Comparison of ENCODE assay signal across 20 mouse cellular contexts in the genomic region with DNA sequence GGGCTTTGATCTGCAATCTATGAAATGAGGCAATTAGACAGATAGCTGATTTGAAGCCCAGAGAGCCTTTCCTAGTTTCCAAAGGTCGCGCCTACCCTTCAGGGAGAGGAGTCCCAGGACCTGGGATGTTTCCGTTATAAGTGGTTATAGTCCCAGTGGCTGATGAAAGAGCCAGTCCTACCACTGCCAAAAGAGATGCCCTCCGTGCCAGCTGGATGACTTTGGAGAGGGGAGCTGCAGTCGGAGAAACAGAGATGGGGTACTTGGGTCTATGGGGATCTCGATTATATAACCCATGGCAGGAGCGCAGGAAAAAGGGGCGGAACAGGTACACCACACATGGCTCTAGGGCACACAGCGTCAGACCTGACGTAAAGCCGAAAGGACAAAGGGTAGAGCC. TPM values are rescaled to one million over a fixed set of nuclear protein-coding genes. Genes with fewer than 3 reads are reported as not detected.
DNase-seq lines count a peak whose midpoint lies in the region; ATAC-seq and TF ChIP-seq lines count a peak whose summit lies in the region.
"Had no signal": no experiment of that assay in that cellular context is flagged by ENCODE, and none has a peak within 500 bp of the region (broad histone marks: within the 10 kb centered on the region; RNA-seq: fewer than 3 reads in every experiment).

No protein-coding gene starts in this region.

- no peak for TF ChIP-seq CTCF in intestine, postnatal 0 days (IDR thresholded peaks at IDR 0.05; ENCODE audit: low read depth)

- no peak overlapping the region for H3K4me2 ChIP-seq in heart, embryonic 11.5 days
- H3K4me2 ChIP-seq in kidney, embryonic 15.5 days, result no peak overlapping the region
- H3K4me2 ChIP-seq in intestine, postnatal 0 days (replicated peaks; ENCODE audit: low read depth), result no peak overlapping the region
- H3K4me2 ChIP-seq: forebrain, embryonic 13.5 days; heart, embryonic 15.5 days had no signal

- H3K4me3 ChIP-seq in heart, embryonic 11.5 days (ENCODE audit: low read depth, low read length), result no peak overlapping the region
- no peak overlapping the region for H3K4me3 ChIP-seq in kidney, embryonic 15.5 days (replicated peaks)
- H3K4me3 ChIP-seq in embryonic facial prominence, embryonic 10.5 days, result no peak overlapping the region
- H3K4me3 ChIP-seq in intestine, postnatal 0 days (ENCODE audit: low read depth, low read length), result no peak overlapping the region
- H3K4me3 ChIP-seq: forebrain, embryonic 13.5 days; heart, embryonic 15.5 days; left cerebral cortex, adult 2 months; limb, embryonic 10.5 days; myocyte had no signal

- no peaks in the 10 kb centered on the region for H3K36me3 ChIP-seq in heart, embryonic 11.5 days (ENCODE audit: control insufficient read depth, insufficient read depth, low read length)
- no peaks in the 10 kb centered on the region for H3K36me3 ChIP-seq in kidney, embryonic 15.5 days
- H3K36me3 ChIP-seq in embryonic facial prominence, embryonic 10.5 days (replicated peaks), result 0 out of 2 replicates have a peak, but pooled peaks cover 3% of the 10 kb centered on the region
- H3K36me3 ChIP-seq in intestine, postnatal 0 days (ENCODE audit: control insufficient read depth, insufficient read depth), result peaks cover 58% of the 10 kb centered on the region
- H3K36me3 ChIP-seq: heart, embryonic 15.5 days; limb, embryonic 10.5 days had no signal

- H3K9me3 ChIP-seq in heart, embryonic 11.5 days (replicated peaks; ENCODE audit: control insufficient read depth, low read length), result no peaks in the 10 kb centered on the region
- H3K9me3 ChIP-seq in kidney, embryonic 15.5 days (replicated peaks), result no peaks in the 10 kb centered on the region
- no peaks in the 10 kb centered on the region for H3K9me3 ChIP-seq in embryonic facial prominence, embryonic 10.5 days
- H3K9me3 ChIP-seq in intestine, postnatal 0 days (ENCODE audit: control insufficient read depth), result no peaks in the 10 kb centered on the region
- H3K9me3 ChIP-seq: forebrain, embryonic 13.5 days; heart, embryonic 15.5 days; limb, embryonic 10.5 days had no signal

- H3K4me1 ChIP-seq in heart, embryonic 11.5 days (ENCODE audit: control insufficient read depth, insufficient read depth, low read length), result peaks cover 22% of the 10 kb centered on the region
- peaks cover 31% of the 10 kb centered on the region for H3K4me1 ChIP-seq in kidney, embryonic 15.5 days
- H3K4me1 ChIP-seq in embryonic facial prominence, embryonic 10.5 days, result peaks cover 31% of the 10 kb centered on the region
- H3K4me1 ChIP-seq in intestine, postnatal 0 days (replicated peaks; ENCODE audit: control insufficient read depth, insufficient read depth, low read length), result peaks cover 10% of the 10 kb centered on the region
- H3K4me1 ChIP-seq: forebrain, embryonic 13.5 days had no signal

- no peak overlapping the region for H3K9ac ChIP-seq in heart, embryonic 11.5 days (ENCODE audit: low read depth, low read length)
- H3K9ac ChIP-seq in kidney, embryonic 15.5 days, result no peak overlapping the region
- no peak overlapping the region for H3K9ac ChIP-seq in intestine, postnatal 0 days (ENCODE audit: low read depth, low read length)
- H3K9ac ChIP-seq: forebrain, embryonic 13.5 days; heart, embryonic 15.5 days had no signal

- DNase-seq in heart, adult 9 months (ENCODE audit: low spot score in 2 of 2), result peak; percentile 61 to 62
- DNase-seq in kidney, postnatal 4 days, result no peak
- no peak for DNase-seq in embryonic facial prominence, embryonic 10.5 days (ENCODE audit: low spot score)
- DNase-seq in adrenal gland, adult 2 months, result no peak
- no peak for DNase-seq in right cerebral cortex, adult 2 months (ENCODE audit: low spot score in 2 of 2)
- DNase-seq: cerebellum, adult 2 months; cerebellum, postnatal 36 days; layer of hippocampus, adult 9-11 months; lung, adult 18-20 months; lung, postnatal 14 days; midbrain, embryonic 14.5 days; thymus, adult 2 months had no signal

- no peak overlapping the region for H3K27ac ChIP-seq in heart, embryonic 11.5 days (ENCODE audit: low read depth, low read length)
- peak overlapping the region; percentile 60; the same call in 1 of the 2 replicates for H3K27ac ChIP-seq in kidney, embryonic 15.5 days
- H3K27ac ChIP-seq in embryonic facial prominence, embryonic 10.5 days (replicated peaks), result peak overlapping the region; percentile 27; the same call in 1 of the 2 replicates
- H3K27ac ChIP-seq in intestine, postnatal 0 days (ENCODE audit: low read depth, low read length), result peak overlapping the region; percentile 62
- H3K27ac ChIP-seq: forebrain, embryonic 13.5 days; heart, embryonic 15.5 days; left cerebral cortex, adult 2 months; limb, embryonic 10.5 days had no signal

- H3K27me3 ChIP-seq in heart, embryonic 11.5 days (ENCODE audit: control insufficient read depth, insufficient read depth, low read length), result no peaks in the 10 kb centered on the region
- no peaks in the 10 kb centered on the region for H3K27me3 ChIP-seq in kidney, embryonic 15.5 days
- no peaks in the 10 kb centered on the region for H3K27me3 ChIP-seq in embryonic facial prominence, embryonic 10.5 days (replicated peaks; ENCODE audit: low read depth, poor library complexity, severe bottlenecking)
- H3K27me3 ChIP-seq in intestine, postnatal 0 days (replicated peaks; ENCODE audit: control insufficient read depth, insufficient read depth, low read length), result no peaks in the 10 kb centered on the region
- H3K27me3 ChIP-seq: forebrain, embryonic 13.5 days; heart, embryonic 15.5 days had no signal

- no peak for ATAC-seq in heart, embryonic 11.5 days (replicated peaks; ENCODE audit: insufficient number of reproducible peaks, low FRiP score, low TSS enrichment)
- ATAC-seq in kidney, embryonic 15.5 days (replicated peaks; ENCODE audit: low FRiP score), result no peak
- ATAC-seq in intestine, postnatal 0 days, result peak; percentile 23
- ATAC-seq: forebrain, embryonic 13.5 days had no signal

- 75% methylated on average over 11 of the region's 11 CpGs for WGBS in heart, embryonic 11.5 days (ENCODE audit: insufficient replicate concordance)
- WGBS in kidney, embryonic 15.5 days, result 77% methylated on average over 11 of the region's 11 CpGs
- WGBS in embryonic facial prominence, embryonic 10.5 days, result 84% methylated on average over 11 of the region's 11 CpGs
- WGBS in intestine, postnatal 0 days, result 48% methylated on average over 11 of the region's 11 CpGs

RNA-seq across cellular contexts. Expression of gene Dgat2, which starts 20.6 kb away (rescaled TPM):
- polyA plus RNA-seq in heart, embryonic 11.5 days (2014; fragmentation: Nextera tagmentation; extraction: Ambion mirVana), result 8.4 and 8.7 TPM in 2 replicates
- 29.0 and 31.2 TPM in 2 replicates for polyA plus RNA-seq in kidney, embryonic 15.5 days (2015; fragmentation: Nextera tagmentation; extraction: Ambion mirVana)
- 16.4 and 16.6 TPM in 2 replicates for polyA plus RNA-seq in embryonic facial prominence, embryonic 10.5 days (2016; fragmentation: Nextera tagmentation; extraction: Ambion mirVana)
- 1,614 and 1,691 TPM in 2 replicates for polyA plus RNA-seq in intestine, postnatal 0 days (2015; fragmentation: Nextera tagmentation; extraction: Ambion mirVana)
- total RNA-seq in adrenal gland, adult 2 months (2021), result 100 to 1,000 TPM; 498 to 599 TPM
- polyA plus RNA-seq in adrenal gland, adult 2 months (2012; rRNA removed), result 613 and 819 TPM in 2 replicates

RNA-seq across cellular contexts. Expression of gene Uvrag, which starts 21.0 kb away (rescaled TPM):
- polyA plus RNA-seq in heart, embryonic 11.5 days (2014; fragmentation: Nextera tagmentation; extraction: Ambion mirVana), result 14.5 and 16.7 TPM in 2 replicates
- 19.1 and 22.6 TPM in 2 replicates for polyA plus RNA-seq in kidney, embryonic 15.5 days (2015; fragmentation: Nextera tagmentation; extraction: Ambion mirVana)
- 11.0 and 12.1 TPM in 2 replicates for polyA plus RNA-seq in embryonic facial prominence, embryonic 10.5 days (2016; fragmentation: Nextera tagmentation; extraction: Ambion mirVana)
- 12.0 and 17.4 TPM in 2 replicates for polyA plus RNA-seq in intestine, postnatal 0 days (2015; fragmentation: Nextera tagmentation; extraction: Ambion mirVana)
- 10 to 100 TPM; 18.5 to 30.0 TPM for total RNA-seq in adrenal gland, adult 2 months (2021)
- 50.4 and 60.6 TPM in 2 replicates for polyA plus RNA-seq in adrenal gland, adult 2 months (2012; rRNA removed)

Comparison
In these comparisons a context has a peak if more than half of its experiments do, and no peak if none do; other contexts are left out.
1. DNase-seq: peak in heart, adult 9 months (2 of 2); none in kidney, postnatal 4 days (0 of 2), embryonic facial prominence, embryonic 10.5 days (single experiment), adrenal gland, adult 2 months (single experiment) and right cerebral cortex, adult 2 months (0 of 2).
2. RNA of gene Dgat2, which starts 20.6 kb away (polyA plus RNA-seq): 1,614 to 1,691 TPM in intestine, postnatal 0 days and 613 to 819 TPM in adrenal gland, adult 2 months; 29.0 to 31.2 TPM in kidney, embryonic 15.5 days, 16.4 to 16.6 TPM in embryonic facial prominence, embryonic 10.5 days and 8.4 to 8.7 TPM in heart, embryonic 11.5 days; every median in the first group is over 10 times any median in the second.